Mouse (Mus musculus) liver, postnatal 0 days (tissue): ENCODE data around the gene Smtn.

Experiments
- CTCF ChIP-seq: sonication (generic); IDR thresholded peaks from 2 replicates; pipeline ENCODE4 v1.5.1; 2016; ENCODE audit warnings: antibody characterized with exemption, low read depth
- EP300 ChIP-seq: IDR thresholded peaks from 2 replicates; pipeline ENCODE4 v1.6.1; 2016; ENCODE audit warnings: antibody characterized with exemption, low read depth, mild to moderate bottlenecking

DNA sequence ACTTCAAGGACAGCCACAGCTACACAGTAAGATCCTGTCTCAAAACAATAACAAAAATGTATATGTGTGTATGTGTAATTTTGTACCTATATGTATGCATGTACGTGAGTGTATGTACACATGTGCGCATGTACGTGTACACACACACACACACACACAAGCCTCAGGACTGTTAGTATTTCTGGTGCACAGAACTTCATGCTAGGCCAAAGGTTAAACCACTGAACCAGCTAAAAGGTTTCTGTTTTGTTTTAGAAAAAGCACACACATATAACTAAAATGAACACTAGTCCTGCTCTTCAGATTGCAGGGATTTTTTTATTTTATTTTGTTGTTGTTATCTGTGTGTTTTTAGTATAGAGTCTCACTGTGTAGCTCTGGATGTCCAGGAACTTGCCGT lies 41.5 kb upstream of the Smtn start:
- no peak for TF ChIP-seq CTCF
- TF ChIP-seq EP300 = no peak
